Mouse (Mus musculus) right cerebral cortex, postnatal 14 days (tissue): ENCODE measurements at regions not wholly inside any gene's neighbourhood (a gene's known extent, or its start where the extent isn't known, plus 50 kb on each side); places are given as distances from the start of the nearest gene placed in this dataset.

Experiments
- DNase-seq: peaks from one replicate; pipeline ENCODE4 v3.0.0; 2022

GRCm38 (mm10) chr8:103816101-103816894, 285.1 kb upstream of the Cdh5 start:
- DNase-seq = no peak

GRCm38 (mm10) chr8:103823541-103823940, 277.9 kb upstream of the Cdh5 start:
- no peak for DNase-seq

GRCm38 (mm10) chr8:103824747-103825146, 276.7 kb upstream of the Cdh5 start:
- no peak for DNase-seq

GRCm38 (mm10) chr8:103825289-103825688, 276.1 kb upstream of the Cdh5 start:
- DNase-seq = no peak

DNA sequence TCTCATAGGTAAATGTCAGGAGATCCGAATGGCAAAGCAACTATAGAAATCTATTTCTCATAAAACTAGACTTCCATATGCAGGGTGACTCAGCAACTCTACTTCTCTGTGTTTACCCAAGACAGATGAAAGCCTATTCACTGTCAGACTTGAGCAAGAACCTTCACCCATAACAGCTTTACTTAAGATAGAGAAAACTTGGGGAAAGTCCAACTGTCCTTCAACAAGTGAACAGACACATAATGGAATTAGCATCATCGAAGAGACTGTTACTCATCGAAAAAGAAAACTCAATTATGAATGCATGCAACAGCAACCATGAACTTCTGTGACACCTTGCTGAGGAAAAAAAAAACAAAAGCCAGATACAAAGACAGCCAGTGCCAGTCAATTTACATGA, 271.0 kb upstream of the Cdh5 start:
- no peak for DNase-seq

- no peak for DNase-seq
Observed at GRCm38 (mm10) chr8:103839990-103840389, 261.4 kb upstream of the Cdh5 start.

DNA sequence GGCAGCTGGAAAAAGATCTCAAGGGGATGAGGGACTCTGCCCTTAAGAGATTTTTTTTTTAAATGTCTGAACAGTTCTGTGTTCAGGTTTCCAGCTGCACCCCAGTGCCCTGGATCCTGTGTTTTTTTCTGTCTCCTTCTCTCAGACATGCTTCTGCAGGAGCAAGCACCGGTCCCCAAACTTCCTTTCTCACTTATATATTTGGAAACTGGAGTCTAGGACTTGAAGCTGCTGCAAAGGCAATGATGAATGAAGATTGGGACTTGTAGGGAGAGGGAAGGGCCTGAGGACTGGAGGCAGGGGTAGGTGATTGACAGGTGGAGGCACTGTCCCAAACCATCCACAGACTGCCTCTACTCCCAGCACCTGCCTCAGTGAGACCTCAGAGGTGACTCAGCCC, 255.5 kb upstream of the Cdh5 start:
- DNase-seq = no peak

GRCm38 (mm10) chr8:103846382-103846976, 254.9 kb upstream of the Cdh5 start:
- no peak for DNase-seq

DNA sequence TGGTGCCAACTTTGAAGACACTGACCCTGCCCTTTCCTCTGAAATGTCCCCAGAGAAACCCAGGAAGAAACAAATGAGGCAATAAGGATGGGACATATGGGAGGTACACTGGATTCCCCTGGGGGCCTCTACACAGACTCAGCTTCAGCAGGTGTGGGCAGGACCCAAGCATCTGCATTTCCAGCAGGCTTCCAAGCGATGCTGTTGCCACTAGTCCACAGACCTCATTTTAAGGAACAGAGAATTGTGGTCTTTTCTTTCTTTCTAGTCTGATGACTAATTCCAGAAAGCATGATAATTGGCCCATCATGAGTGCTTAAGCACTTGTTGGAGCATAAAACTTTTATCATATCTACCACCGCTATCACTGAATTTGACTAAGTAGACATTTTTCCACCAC, 251.6 kb upstream of the Cdh5 start:
- DNase-seq = no peak

- DNase-seq = no peak
Observed at GRCm38 (mm10) chr8:103851286-103851685, 250.1 kb upstream of the Cdh5 start.

DNA sequence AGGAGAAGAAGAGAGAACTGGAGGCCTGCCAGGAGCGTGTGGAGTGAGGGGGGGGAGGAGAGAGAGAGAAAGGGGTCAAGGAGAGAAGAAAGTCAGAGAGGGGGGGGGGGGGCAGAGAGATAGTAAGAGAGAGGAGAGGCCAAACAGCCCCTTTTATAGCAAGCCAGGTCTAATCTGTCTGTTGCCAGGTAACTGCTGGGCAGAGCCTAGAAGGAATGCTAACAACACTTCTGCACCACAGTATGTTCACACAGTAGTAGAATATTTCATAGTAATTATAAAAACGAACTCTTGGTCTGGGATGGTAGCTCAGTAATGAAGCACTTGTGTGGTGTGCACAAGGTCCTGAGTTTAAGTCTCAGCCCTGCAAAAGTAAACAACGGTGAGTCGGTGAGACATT, 248.4 kb upstream of the Cdh5 start:
- DNase-seq = no peak

- DNase-seq = no peak
Observed at GRCm38 (mm10) chr8:103855291-103855690, 246.1 kb upstream of the Cdh5 start.

- DNase-seq = no peak
Observed at GRCm38 (mm10) chr8:103859130-103859529, 242.3 kb upstream of the Cdh5 start.

GRCm38 (mm10) chr8:103873598-103874502, 227.6 kb upstream of the Cdh5 start:
- DNase-seq = no peak

- DNase-seq = no peak
Observed at GRCm38 (mm10) chr8:103874506-103874905, 226.9 kb upstream of the Cdh5 start.

DNA sequence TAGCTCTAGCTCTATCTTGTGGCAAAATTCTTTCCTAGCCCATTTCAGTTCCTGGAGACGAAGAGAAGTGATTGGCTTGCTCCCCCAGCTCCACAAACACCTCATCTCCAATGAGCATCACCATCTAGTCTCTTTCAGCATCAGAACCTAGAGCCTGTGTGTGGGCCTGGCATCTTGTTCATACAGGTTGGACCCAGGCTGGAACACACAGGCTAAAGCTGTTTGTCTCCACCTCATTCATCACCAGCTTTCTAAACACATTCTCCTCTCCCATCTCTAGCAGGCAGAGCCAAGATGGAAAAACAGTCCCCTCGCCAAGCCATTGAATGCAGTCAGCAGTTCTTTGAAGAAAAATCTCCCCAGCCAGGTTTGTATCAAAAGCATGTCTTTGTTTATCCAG, 221.9 kb upstream of the Cdh5 start:
- DNase-seq = no peak

DNA sequence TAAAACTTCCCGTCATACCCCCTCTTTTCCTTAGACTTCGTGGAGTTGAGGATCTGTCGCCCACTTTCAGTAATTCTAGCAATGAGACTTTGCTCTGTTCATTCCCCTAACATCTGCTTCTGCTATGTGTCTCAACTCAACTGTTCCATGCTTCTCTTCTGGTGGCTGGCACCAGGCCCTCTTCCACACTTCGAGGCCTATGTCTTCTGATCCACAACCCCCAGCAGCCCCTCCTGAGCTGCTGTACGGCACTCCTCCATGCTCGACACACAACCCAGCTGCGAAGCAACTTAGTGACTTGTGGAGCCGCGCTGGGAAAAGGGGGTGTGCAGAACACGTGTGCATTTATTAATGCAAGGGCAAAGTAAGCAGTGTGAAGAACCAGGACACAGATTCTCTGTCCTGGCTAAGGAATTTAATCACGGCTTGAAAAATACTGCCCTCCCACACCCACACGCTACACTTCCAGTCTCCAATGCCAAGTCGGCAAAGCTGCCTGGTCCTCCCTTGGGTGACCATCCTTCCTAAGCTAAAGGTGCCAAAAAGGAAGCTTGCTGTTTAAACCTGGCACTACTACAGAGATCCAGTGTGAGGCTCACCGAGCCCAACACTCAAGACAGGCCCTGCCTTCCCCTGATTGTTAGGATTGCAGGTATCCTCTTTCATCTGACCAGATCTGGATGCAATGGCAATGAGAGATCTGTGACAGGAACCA, 220.8 kb upstream of the Cdh5 start:
- no peak for DNase-seq

DNA sequence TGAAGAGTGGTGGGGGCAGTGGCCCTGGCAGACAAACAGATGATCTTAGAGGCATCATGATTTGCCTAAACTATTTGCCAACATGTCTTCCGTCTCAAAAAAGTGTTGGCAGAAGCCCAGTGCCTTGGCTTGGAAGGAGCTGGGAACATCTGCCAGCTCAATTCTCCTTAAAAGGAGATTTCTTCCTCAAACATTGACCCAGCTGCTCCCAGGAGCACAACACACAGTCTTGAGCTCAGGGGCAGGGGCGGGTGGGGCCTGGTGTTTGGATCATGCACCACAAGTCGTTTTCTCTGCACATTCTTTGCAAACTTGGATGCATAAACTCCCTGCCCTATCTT, 220.3 kb upstream of the Cdh5 start:
- DNase-seq = no peak

- no peak for DNase-seq
Observed at GRCm38 (mm10) chr8:103884873-103885780, 216.3 kb upstream of the Cdh5 start.

DNA sequence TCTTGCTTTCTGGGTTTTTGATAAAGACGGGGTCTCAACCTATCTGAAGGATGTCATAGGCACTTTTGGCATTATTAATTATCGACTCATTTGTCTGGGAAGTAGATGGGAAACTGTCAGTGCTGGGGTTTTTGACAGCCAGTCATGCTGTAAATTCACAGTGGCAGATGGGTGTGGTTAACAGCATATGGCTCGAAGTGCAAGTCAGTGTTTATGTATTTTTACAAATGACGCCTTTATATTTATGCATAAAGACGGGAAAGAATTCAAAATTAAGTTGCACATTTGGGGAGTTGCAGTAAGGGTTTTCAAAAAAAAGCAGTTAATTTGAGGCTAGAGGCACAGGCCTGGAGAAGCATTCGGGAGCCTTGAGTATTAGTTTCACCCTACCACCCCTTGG, 206.8 kb upstream of the Cdh5 start:
- DNase-seq = no peak

- no peak for DNase-seq
Observed at GRCm38 (mm10) chr8:103895132-103895531, 206.3 kb upstream of the Cdh5 start.

- DNase-seq = no peak
Observed at GRCm38 (mm10) chr8:103897463-103897862, 204.0 kb upstream of the Cdh5 start.
